Mouse (Mus musculus) liver, embryonic 18 days (tissue): ENCODE data around the gene Tmcc3. TPM values are rescaled to one million over a fixed set of nuclear protein-coding genes. Genes with fewer than 3 reads are reported as not detected.

Experiments
- polyA plus RNA-seq: library from polyadenylated mRNA; depleted of rRNA; stranded (reverse); fragments of >200 nt; gene quantifications from 2 replicates; pipeline ENCODE4 v1.2.3, GENCODE M21; 2012; rRNA removed

Gene Tmcc3
- 4.0 and 4.5 TPM in 2 replicates for polyA plus RNA-seq

DNA sequence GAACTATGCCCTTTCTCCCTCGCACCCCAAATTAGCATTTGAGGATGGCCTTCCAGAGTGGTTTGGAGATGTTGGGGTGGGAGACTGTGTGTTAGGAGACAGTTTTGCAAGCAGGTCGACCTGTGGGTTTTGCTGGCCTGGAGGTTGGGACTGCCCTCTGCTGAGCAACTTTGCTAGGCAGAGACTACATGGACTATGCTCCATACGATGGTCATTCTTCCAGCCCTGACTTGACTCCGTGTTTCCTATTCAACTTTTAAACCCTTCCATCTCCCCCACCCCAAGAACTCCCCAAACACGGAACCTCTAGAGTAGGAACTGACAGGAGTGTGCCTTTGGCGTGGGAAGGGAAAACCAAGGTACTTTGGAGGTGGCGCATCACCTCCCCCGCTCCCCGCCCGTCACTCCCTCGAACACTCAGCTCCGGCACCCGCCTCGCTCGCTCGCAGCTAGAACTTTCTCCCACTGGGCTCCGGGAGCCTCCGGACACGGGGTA lies at the start of gene Tmcc3:
Gene Tmcc3, plus strand, starts transcription at position 439 of the 496 bp plus-strand sequence.

DNA sequence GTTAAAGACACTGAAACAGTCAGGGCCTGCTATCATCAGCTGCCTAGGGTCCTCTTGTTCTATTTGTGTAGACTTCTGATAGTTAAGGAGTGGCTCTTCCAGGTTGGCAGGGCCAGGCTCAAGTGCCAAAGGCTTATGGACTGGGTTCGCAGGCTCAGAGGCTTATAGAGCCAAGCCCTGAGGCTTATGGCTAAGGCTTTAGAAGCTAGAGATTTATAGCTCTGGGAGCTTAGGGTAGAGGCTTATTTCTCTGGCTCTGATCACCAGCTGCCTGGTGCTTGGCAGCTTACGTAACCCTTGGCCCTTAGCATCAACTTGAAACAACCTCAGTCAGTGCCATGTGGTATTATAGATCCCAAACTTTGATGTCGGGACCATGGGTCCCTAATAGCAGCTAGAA lies 13.3 kb upstream of the Tmcc3 start, which contains the start of gene Gm4792:
Gene Gm4792, minus strand, starts transcription at position 233 of the 400 bp plus-strand sequence.

Other genes starting within 250 kb of the Tmcc3 start
- gene Nr2c1, start 163.9 kb upstream of the Tmcc3 start, polyA plus RNA-seq, result 5.1 and 6.1 TPM in 2 replicates
- 94.0 and 109 TPM in 2 replicates for gene Ndufa12, start 113.2 kb upstream of the Tmcc3 start, polyA plus RNA-seq
- not detected in 2 replicates for gene Gm4792, start 13.2 kb upstream of the Tmcc3 start, polyA plus RNA-seq